Mouse (Mus musculus): ENCODE measurements around the gene Mga. TPM values are rescaled to one million over a fixed set of nuclear protein-coding genes. Genes with fewer than 3 reads are reported as not detected.
A peak's percentile ranks its signal among the peaks of the same experiment; 100 is the strongest.

Mga gene
- total and polyA plus RNA-seq, 2 experiments from 2014 or later = 11.6 to 68.4 TPM

DNA sequence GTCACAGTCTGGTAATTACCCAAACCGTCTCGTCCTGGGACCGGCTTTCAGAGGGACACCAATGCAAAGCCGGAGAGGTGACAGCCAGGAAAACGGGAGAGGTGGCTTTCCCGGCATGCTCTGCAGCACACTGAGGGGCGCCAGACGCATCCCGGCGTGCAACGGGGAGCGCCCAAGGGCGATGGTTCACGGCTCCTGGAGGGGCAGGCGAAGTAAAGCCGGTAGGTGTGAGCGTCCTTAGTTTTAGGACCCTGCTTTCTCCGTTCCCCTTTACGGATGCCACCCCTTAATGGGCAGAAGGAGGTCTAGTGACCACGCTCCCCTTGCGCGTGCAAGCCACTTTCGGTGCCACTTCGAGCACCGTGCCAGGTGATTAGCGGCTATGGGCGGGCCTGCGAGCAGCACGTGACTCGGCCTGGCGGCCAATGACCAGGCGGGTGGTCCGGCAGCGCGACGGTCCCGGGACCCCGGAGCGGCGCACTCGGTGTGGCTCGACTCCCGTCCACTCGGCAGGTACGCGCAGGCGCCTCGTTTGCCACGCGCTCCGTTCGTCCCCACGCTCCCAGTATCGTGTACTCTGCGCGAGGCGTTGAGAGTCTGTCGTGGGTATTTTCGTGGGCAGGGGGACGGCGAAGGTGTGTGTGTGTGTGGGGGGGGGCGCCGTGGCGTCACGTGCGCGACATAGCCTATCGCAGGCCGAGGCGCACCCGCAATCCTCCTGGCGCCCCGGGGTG, 24.5 kb upstream of the Mga start:
- H3K9me3 ChIP-seq (replicated peaks; ENCODE audit: control insufficient read depth, low read length) = no peaks in the 10 kb centered on the region
- peak overlapping the region; percentile 57 for H3K4me3 ChIP-seq (ENCODE audit: low read depth, low read length)
- H3K9ac ChIP-seq (replicated peaks; ENCODE audit: low read depth, low read length) = peak overlapping the region; percentile 63
- H3K27ac ChIP-seq (ENCODE audit: low read depth) = peak overlapping the region; percentile 82
- peak overlapping the region; percentile 88 for H3K4me2 ChIP-seq (ENCODE audit: low read depth, low read length)
- no peaks in the 10 kb centered on the region for H3K36me3 ChIP-seq (replicated peaks; ENCODE audit: control insufficient read depth, insufficient read depth, low read length)
- no peaks in the 10 kb centered on the region for H3K27me3 ChIP-seq (ENCODE audit: control insufficient read depth, insufficient read depth, low read length)
- TF ChIP-seq CTCF (IDR thresholded peaks at IDR 0.05; ENCODE audit: low read depth) (no peak), EP300 (IDR thresholded peaks at IDR 0.05; ENCODE audit: low read depth) (no peak)
- WGBS = under 1% methylated on average over 73 of the region's 73 CpGs
- peak; percentile 56 for DNase-seq (ENCODE audit: low spot score)
- peak; percentile 78 for ATAC-seq (ENCODE audit: insufficient read depth, low read depth)
- 0 out of 2 replicates have a peak, but pooled peaks cover 12% of the 10 kb centered on the region for H3K4me1 ChIP-seq (ENCODE audit: control insufficient read depth, insufficient read depth)

GRCm38 (mm10) chr2:119873105-119873464, 23.9 kb upstream of the Mga start:
- ATAC-seq (ENCODE audit: insufficient read depth, low read depth) = peak; percentile 93
- TF ChIP-seq CTCF (IDR thresholded peaks at IDR 0.05; ENCODE audit: low read depth) = no peak
- TF ChIP-seq EP300 (IDR thresholded peaks at IDR 0.05; ENCODE audit: low read depth) = peak; percentile 69
- peak; percentile 75 for DNase-seq (ENCODE audit: low spot score)
- H3K36me3 ChIP-seq (replicated peaks; ENCODE audit: control insufficient read depth, insufficient read depth, low read length) = no peaks in the 10 kb centered on the region
- peak overlapping the region; percentile 88 for H3K4me2 ChIP-seq (ENCODE audit: low read depth, low read length)
- H3K27me3 ChIP-seq (ENCODE audit: control insufficient read depth, insufficient read depth, low read length) = no peaks in the 10 kb centered on the region
- 0 out of 2 replicates have a peak, but pooled peaks cover 12% of the 10 kb centered on the region for H3K4me1 ChIP-seq (ENCODE audit: control insufficient read depth, insufficient read depth)
- under 1% methylated on average over 39 of the region's 39 CpGs for WGBS
- H3K9me3 ChIP-seq (replicated peaks; ENCODE audit: control insufficient read depth, low read length) = no peaks in the 10 kb centered on the region
- peak overlapping the region; percentile 82 for H3K27ac ChIP-seq (ENCODE audit: low read depth)
- peak overlapping the region; percentile 63 for H3K9ac ChIP-seq (replicated peaks; ENCODE audit: low read depth, low read length)
- H3K4me3 ChIP-seq (ENCODE audit: low read depth, low read length) = peak overlapping the region; percentile 57

- TF ChIP-seq CTCF (IDR thresholded peaks at IDR 0.05; ENCODE audit: low read depth) (no peak), EP300 (IDR thresholded peaks at IDR 0.05; ENCODE audit: low read depth) (no peak)
- DNase-seq (ENCODE audit: low spot score) (no peak), ATAC-seq (ENCODE audit: insufficient read depth, low read depth) (no peak)
- 0 out of 2 replicates have a peak, but pooled peaks cover 12% of the 10 kb centered on the region for H3K4me1 ChIP-seq (ENCODE audit: control insufficient read depth, insufficient read depth)
- no peaks in the 10 kb centered on the region for H3K36me3 ChIP-seq (replicated peaks; ENCODE audit: control insufficient read depth, insufficient read depth, low read length)
- H3K4me3 ChIP-seq (ENCODE audit: low read depth, low read length) = no peak overlapping the region
- no peaks in the 10 kb centered on the region for H3K9me3 ChIP-seq (replicated peaks; ENCODE audit: control insufficient read depth, low read length)
- H3K4me2 ChIP-seq (ENCODE audit: low read depth, low read length) = no peak overlapping the region
- no peaks in the 10 kb centered on the region for H3K27me3 ChIP-seq (ENCODE audit: control insufficient read depth, insufficient read depth, low read length)
- H3K9ac ChIP-seq (replicated peaks; ENCODE audit: low read depth, low read length) = no peak overlapping the region
- H3K27ac ChIP-seq (ENCODE audit: low read depth) = no peak overlapping the region
These were observed 21.0 kb upstream of the Mga start for GRCm38 (mm10) chr2:119875981-119876380.

DNA sequence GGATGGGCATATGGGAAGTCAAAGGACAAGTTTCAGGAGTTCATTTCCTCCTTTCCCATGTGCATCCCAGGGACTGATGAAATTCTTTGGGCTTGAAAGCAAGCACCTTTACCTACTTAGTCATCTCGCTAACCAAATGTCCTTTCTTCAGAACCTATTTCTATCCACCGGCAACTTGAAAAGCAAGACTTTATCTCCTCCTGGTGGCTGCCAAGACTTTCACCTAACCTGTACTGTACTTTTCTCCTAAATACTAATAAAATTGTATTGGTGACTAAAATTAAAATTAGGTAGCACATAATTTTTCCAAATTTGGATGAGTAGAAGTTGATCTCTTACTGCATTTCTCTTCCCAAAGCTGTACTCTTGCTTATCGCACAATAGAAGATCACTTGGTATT, 9.8 kb upstream of the Mga start:
- ATAC-seq (ENCODE audit: insufficient read depth, low read depth) (no peak), DNase-seq (ENCODE audit: low spot score) (no peak)
- no peak overlapping the region for H3K9ac ChIP-seq (replicated peaks; ENCODE audit: low read depth, low read length)
- H3K9me3 ChIP-seq (replicated peaks; ENCODE audit: control insufficient read depth, low read length) = no peaks in the 10 kb centered on the region
- H3K4me1 ChIP-seq (ENCODE audit: control insufficient read depth, insufficient read depth) = no peaks in the 10 kb centered on the region
- no peak overlapping the region for H3K27ac ChIP-seq (ENCODE audit: low read depth)
- H3K4me3 ChIP-seq (ENCODE audit: low read depth, low read length) = no peak overlapping the region
- TF ChIP-seq EP300 (IDR thresholded peaks at IDR 0.05; ENCODE audit: low read depth) (no peak), CTCF (IDR thresholded peaks at IDR 0.05; ENCODE audit: low read depth) (no peak)
- no peaks in the 10 kb centered on the region for H3K36me3 ChIP-seq (replicated peaks; ENCODE audit: control insufficient read depth, insufficient read depth, low read length)
- H3K27me3 ChIP-seq (ENCODE audit: control insufficient read depth, insufficient read depth, low read length) = no peaks in the 10 kb centered on the region
- 87% methylated on average over 3 of the region's 3 CpGs for WGBS
- no peak overlapping the region for H3K4me2 ChIP-seq (ENCODE audit: low read depth, low read length)

DNA sequence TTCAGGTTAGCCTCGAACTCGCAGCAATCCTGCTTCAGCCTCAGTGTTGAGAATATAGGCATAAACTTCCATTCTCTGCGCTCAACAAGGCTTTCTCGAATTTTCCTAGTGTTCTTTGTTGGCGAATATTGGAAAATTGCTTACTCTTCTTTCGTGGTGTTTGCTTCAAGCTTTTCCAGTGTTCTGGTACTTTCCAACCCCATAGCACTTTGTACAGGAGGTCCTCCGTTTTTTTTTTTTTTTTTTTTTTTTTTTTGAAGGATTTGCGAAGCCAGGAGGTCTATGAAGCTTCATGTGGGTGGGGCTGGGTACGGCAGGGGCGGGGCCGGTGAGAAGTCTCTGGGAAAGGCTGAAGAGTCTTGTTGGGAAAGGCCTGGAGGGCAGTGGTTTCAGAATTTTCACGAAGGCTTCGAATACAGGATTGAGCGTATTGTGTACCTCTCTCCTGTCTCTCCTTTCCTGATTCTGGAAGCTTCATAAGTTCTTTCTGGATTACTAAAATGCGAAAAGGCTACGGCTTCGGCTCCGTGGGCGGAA, 407 bp upstream of the Mga start:
- Histone ChIP-seq H3K36me3 (replicated peaks; ENCODE audit: control insufficient read depth, insufficient read depth, low read length) (no peaks in the 10 kb centered on the region), H3K4me1 (ENCODE audit: control insufficient read depth, insufficient read depth) (peaks cover 25% of the 10 kb centered on the region), H3K9me3 (replicated peaks; ENCODE audit: control insufficient read depth, low read length) (no peaks in the 10 kb centered on the region), H3K27ac (ENCODE audit: low read depth) (peak overlapping the region; percentile 94), H3K9ac (replicated peaks; ENCODE audit: low read depth, low read length) (peak overlapping the region; percentile 50), H3K27me3 (ENCODE audit: control insufficient read depth, insufficient read depth, low read length) (no peaks in the 10 kb centered on the region), H3K4me2 (ENCODE audit: low read depth, low read length) (peak overlapping the region; percentile 68), H3K4me3 (ENCODE audit: low read depth, low read length) (peak overlapping the region; percentile 47)
- no peak for DNase-seq (ENCODE audit: low spot score)
- TF ChIP-seq EP300 (IDR thresholded peaks at IDR 0.05; ENCODE audit: low read depth) = no peak
- TF ChIP-seq CTCF (IDR thresholded peaks at IDR 0.05; ENCODE audit: low read depth) = no peak
- ATAC-seq (ENCODE audit: insufficient read depth, low read depth) = peak; percentile 70
- 18% methylated on average over 19 of the region's 19 CpGs for WGBS

All from heart, postnatal 0 days (tissue).